Mouse (Mus musculus) neural tube, embryonic 14.5 days (tissue): ENCODE measurements at regions not wholly inside any gene's neighbourhood (a gene's known extent, or its start where the extent isn't known, plus 50 kb on each side); places are given as distances from the start of the nearest gene placed in this dataset.

Source experiments
- ATAC-seq: fragments of 200-750 bp; cut with Nextera tagmentation; 2 replicates; pipeline ENCODE4 v1.8.0; 2017; ENCODE audit warnings: low read depth, mild to moderate bottlenecking, moderate TSS enrichment, moderate library complexity
- H3K27ac ChIP-seq: fragments of 300-500 bp; sonication (generic); 2 replicates; pipeline ENCODE4 v1.5.1; 2014; ENCODE audit warnings: low read depth, mild to moderate bottlenecking, control low read depth, low read length, moderate library complexity, mixed read lengths
- H3K27me3 ChIP-seq: fragments of 300-500 bp; sonication (generic); 2 replicates; pipeline ENCODE4 v1.6.1; 2014; ENCODE audit warnings: low read length; ENCODE audit not compliant: control insufficient read depth, insufficient read depth
- H3K36me3 ChIP-seq: fragments of 300-500 bp; sonication (generic); 2 replicates; pipeline ENCODE4 v1.6.1; 2014; ENCODE audit warnings: low read length, mixed read lengths; ENCODE audit not compliant: control insufficient read depth, insufficient read depth
- H3K4me1 ChIP-seq: fragments of 300-500 bp; sonication (generic); 2 replicates; pipeline ENCODE4 v1.6.1; 2014; ENCODE audit warnings: low read length; ENCODE audit not compliant: control insufficient read depth, insufficient read depth
- H3K4me2 ChIP-seq: fragments of 300-500 bp; sonication (generic); 2 replicates; pipeline ENCODE4 v1.6.1; 2014; ENCODE audit warnings: mild to moderate bottlenecking, low read depth, low read length, control low read depth
- H3K4me3 ChIP-seq: fragments of 300-500 bp; sonication (generic); 2 replicates; pipeline ENCODE4 v1.5.1; 2014; ENCODE audit warnings: low read depth, low read length, control low read depth, mixed read lengths
- H3K9ac ChIP-seq: fragments of 300-500 bp; sonication (generic); replicated peaks from 2 replicates; pipeline ENCODE4 v1.6.1; 2014; ENCODE audit warnings: low read depth, mild to moderate bottlenecking, control low read depth, low read length, mixed read lengths
- H3K9me3 ChIP-seq: fragments of 300-500 bp; sonication (generic); 2 replicates; pipeline ENCODE4 v1.6.1; 2016; ENCODE audit warnings: low read length; ENCODE audit not compliant: control insufficient read depth
- WGBS: fragments of 180-500 bp; shearing (Covaris S2); extraction: QIAGEN DNeasy Blood & Tissue Kit; methylation state at CpG from one replicate; pipeline ENCODE4 v1.1.7; 2014; 5-methylcytosine and 5-hydroxymethylcytosine counted together

- no peak for ATAC-seq
- Histone ChIP-seq H3K9ac (no peak overlapping the region), H3K27me3 (no peaks in the 10 kb centered on the region), H3K4me2 (no peak overlapping the region), H3K36me3 (no peaks in the 10 kb centered on the region), H3K9me3 (no peaks in the 10 kb centered on the region), H3K4me1 (no peaks in the 10 kb centered on the region), H3K4me3 (no peak overlapping the region), H3K27ac (no peak overlapping the region)
- 47% methylated on average over 1 of the region's 1 CpGs for WGBS
Measured at GRCm38 (mm10) chr14:111285981-111286380, 388.9 kb upstream of the Slitrk5 start.

- Histone ChIP-seq H3K27ac (no peak overlapping the region), H3K9ac (no peak overlapping the region), H3K4me1 (no peaks in the 10 kb centered on the region), H3K4me2 (no peak overlapping the region), H3K36me3 (no peaks in the 10 kb centered on the region), H3K9me3 (no peaks in the 10 kb centered on the region), H3K27me3 (no peaks in the 10 kb centered on the region), H3K4me3 (no peak overlapping the region)
- no peak for ATAC-seq
- WGBS, result 86% methylated on average over 3 of the region's 3 CpGs
Measured at GRCm38 (mm10) chr14:111295521-111295920, 379.4 kb upstream of the Slitrk5 start.

GRCm38 (mm10) chr14:111297796-111298195 lies 377.1 kb upstream of the Slitrk5 start:
- H3K36me3 ChIP-seq, result no peaks in the 10 kb centered on the region
- no peaks in the 10 kb centered on the region for H3K27me3 ChIP-seq
- no peak overlapping the region for H3K4me3 ChIP-seq
- no peak for ATAC-seq
- H3K9ac ChIP-seq, result no peak overlapping the region
- H3K27ac ChIP-seq, result no peak overlapping the region
- H3K4me1 ChIP-seq, result no peaks in the 10 kb centered on the region
- H3K9me3 ChIP-seq, result no peaks in the 10 kb centered on the region
- no peak overlapping the region for H3K4me2 ChIP-seq

GRCm38 (mm10) chr14:111330570-111330969 lies 344.3 kb upstream of the Slitrk5 start:
- Histone ChIP-seq H3K4me1 (no peaks in the 10 kb centered on the region), H3K9me3 (no peaks in the 10 kb centered on the region), H3K4me2 (no peak overlapping the region), H3K27ac (no peak overlapping the region), H3K36me3 (no peaks in the 10 kb centered on the region), H3K4me3 (no peak overlapping the region), H3K27me3 (no peaks in the 10 kb centered on the region), H3K9ac (no peak overlapping the region)
- WGBS, result 91% methylated on average over 3 of the region's 3 CpGs
- ATAC-seq, result no peak

DNA sequence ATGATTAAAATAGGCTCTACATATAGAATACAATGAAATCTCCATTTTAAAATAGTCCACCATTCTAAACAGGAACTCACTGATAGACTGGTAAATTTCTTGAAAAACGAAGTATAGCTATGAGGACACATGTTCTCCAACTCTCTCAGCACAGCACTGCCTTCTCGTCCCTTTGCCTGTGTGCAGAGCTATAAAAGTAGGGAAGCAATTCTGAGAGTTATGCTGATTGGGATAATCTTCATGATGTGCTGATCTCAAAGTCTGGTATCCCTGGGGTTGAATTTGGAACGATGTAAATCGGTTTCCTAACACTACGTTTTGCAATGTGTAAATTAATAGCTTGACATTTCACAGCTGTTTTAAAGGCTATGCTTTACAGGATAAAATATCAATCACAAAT lies 321.4 kb upstream of the Slitrk5 start:
- Histone ChIP-seq H3K36me3 (no peaks in the 10 kb centered on the region), H3K4me2 (no peak overlapping the region), H3K27me3 (no peaks in the 10 kb centered on the region), H3K4me1 (no peaks in the 10 kb centered on the region), H3K27ac (no peak overlapping the region), H3K9ac (no peak overlapping the region), H3K9me3 (no peaks in the 10 kb centered on the region), H3K4me3 (no peak overlapping the region)
- WGBS, result 72% methylated on average over 5 of the region's 5 CpGs
- no peak for ATAC-seq

DNA sequence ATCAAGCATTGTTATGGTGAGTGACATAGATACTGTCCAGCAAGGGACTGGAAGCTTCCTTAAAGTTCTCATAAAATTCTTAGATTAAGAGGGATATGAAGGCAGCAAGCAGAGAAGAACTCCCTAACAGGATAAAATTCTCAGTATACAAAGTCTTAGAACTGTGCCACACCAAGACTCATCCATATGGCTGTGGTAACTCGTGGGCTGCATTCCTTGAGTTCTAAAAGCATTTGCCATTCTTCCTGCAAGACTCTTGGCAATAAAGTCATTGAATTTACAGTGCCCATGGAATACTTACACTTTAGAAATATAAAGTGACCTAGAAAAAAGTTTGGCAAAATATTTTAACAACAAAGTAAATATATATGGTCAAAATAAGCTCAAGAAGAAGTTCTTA lies 278.1 kb upstream of the Slitrk5 start:
- no peaks in the 10 kb centered on the region for H3K4me1 ChIP-seq
- H3K27me3 ChIP-seq, result no peaks in the 10 kb centered on the region
- H3K27ac ChIP-seq, result no peak overlapping the region
- no peak overlapping the region for H3K4me3 ChIP-seq
- H3K9ac ChIP-seq, result no peak overlapping the region
- WGBS, result 64% methylated on average over 1 of the region's 1 CpGs
- H3K4me2 ChIP-seq, result no peak overlapping the region
- ATAC-seq, result no peak
- H3K36me3 ChIP-seq, result no peaks in the 10 kb centered on the region
- H3K9me3 ChIP-seq, result no peaks in the 10 kb centered on the region

- ATAC-seq, result no peak
- 45% methylated on average over 3 of the region's 3 CpGs for WGBS
- H3K36me3 ChIP-seq, result no peaks in the 10 kb centered on the region
- no peak overlapping the region for H3K4me3 ChIP-seq
- H3K9me3 ChIP-seq, result no peaks in the 10 kb centered on the region
- H3K4me1 ChIP-seq, result no peaks in the 10 kb centered on the region
- no peak overlapping the region for H3K27ac ChIP-seq
- no peaks in the 10 kb centered on the region for H3K27me3 ChIP-seq
- H3K4me2 ChIP-seq, result no peak overlapping the region
- H3K9ac ChIP-seq, result no peak overlapping the region
Measured at GRCm38 (mm10) chr14:111400809-111401208, 274.1 kb upstream of the Slitrk5 start.

DNA sequence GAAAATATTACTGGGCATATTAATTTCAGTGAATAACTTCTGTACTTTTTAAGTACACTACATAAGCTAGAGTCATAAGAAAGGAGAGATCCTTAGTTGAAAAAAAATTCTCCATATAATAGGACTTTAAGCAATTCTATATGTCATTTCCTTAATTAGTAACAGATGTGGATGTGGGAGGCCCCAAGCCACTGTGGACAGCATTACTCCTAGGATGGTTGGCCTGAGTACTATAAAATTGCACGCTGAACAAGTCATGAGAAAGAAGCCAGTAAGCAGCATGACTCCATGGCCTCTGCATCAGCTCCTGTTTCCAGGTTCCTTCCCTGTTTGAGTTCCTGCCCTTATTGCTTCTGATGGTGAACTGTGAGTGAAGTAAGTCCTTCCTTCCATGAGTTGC lies 272.4 kb upstream of the Slitrk5 start:
- ATAC-seq, result no peak
- Histone ChIP-seq H3K4me1 (no peaks in the 10 kb centered on the region), H3K36me3 (no peaks in the 10 kb centered on the region), H3K9ac (no peak overlapping the region), H3K27me3 (no peaks in the 10 kb centered on the region), H3K4me3 (no peak overlapping the region), H3K27ac (no peak overlapping the region), H3K4me2 (no peak overlapping the region), H3K9me3 (no peaks in the 10 kb centered on the region)
- WGBS, result 83% methylated on average over 1 of the region's 1 CpGs

GRCm38 (mm10) chr14:111403555-111403954 lies 271.3 kb upstream of the Slitrk5 start:
- Histone ChIP-seq H3K4me1 (no peaks in the 10 kb centered on the region), H3K4me3 (no peak overlapping the region), H3K9me3 (no peaks in the 10 kb centered on the region), H3K36me3 (no peaks in the 10 kb centered on the region), H3K27me3 (no peaks in the 10 kb centered on the region), H3K27ac (no peak overlapping the region), H3K9ac (no peak overlapping the region), H3K4me2 (no peak overlapping the region)
- no peak for ATAC-seq
- WGBS, result 75% methylated on average over 1 of the region's 1 CpGs

DNA sequence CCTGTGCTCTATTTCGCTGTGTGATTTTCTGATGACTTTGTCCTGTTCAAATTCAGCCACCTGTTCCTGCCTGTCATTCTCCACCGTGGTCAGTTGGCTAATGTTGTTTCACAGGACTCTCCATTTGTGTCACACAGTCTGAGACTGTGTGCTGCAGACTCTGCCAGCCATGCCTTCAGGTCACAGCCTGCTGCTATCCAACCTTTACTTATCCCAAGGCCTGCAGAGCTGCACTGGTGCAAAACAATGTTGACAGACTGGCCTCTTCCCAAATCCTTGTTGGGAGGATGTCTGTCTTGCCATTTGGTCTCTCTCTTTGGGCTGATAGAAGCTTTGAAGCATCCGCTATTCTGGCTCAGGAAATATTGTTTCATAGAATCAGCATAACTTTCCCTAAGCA lies 261.4 kb upstream of the Slitrk5 start:
- H3K36me3 ChIP-seq, result no peaks in the 10 kb centered on the region
- no peak overlapping the region for H3K4me2 ChIP-seq
- no peak overlapping the region for H3K4me3 ChIP-seq
- no peak overlapping the region for H3K27ac ChIP-seq
- ATAC-seq, result no peak
- no peaks in the 10 kb centered on the region for H3K4me1 ChIP-seq
- no peaks in the 10 kb centered on the region for H3K9me3 ChIP-seq
- H3K9ac ChIP-seq, result no peak overlapping the region
- no peaks in the 10 kb centered on the region for H3K27me3 ChIP-seq
- WGBS, result 84% methylated on average over 3 of the region's 3 CpGs
